Mouse (Mus musculus) WW6 (cell line): Measurements from ENCODE around the gene Morn5.

Experiments used
- DNase-seq: peaks from one replicate; pipeline ENCODE4 v3.0.0-alpha.2; 2013; ENCODE audit warnings: low read depth, low spot score

Morn5 gene

DNA sequence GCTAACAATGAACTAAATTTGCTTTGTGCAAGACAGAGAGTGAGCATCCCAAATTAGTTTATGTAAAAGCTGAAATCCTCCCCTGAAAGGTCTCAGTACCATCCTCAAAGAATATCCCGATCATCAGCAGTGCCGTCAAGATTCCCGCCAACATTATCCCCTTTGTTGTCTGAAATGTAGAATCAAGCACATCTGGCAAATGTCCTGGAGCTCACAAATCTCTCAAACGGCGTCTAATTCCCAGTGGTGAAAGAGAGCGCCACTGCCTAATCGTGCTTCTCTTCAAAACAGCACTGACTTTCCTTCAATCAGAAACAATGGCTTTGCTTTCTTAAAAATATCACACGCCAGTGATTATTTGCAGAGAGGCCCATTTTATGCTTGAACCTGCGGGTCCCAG, 17.9 kb downstream of the Morn5 start:
- no peak for DNase-seq

DNA sequence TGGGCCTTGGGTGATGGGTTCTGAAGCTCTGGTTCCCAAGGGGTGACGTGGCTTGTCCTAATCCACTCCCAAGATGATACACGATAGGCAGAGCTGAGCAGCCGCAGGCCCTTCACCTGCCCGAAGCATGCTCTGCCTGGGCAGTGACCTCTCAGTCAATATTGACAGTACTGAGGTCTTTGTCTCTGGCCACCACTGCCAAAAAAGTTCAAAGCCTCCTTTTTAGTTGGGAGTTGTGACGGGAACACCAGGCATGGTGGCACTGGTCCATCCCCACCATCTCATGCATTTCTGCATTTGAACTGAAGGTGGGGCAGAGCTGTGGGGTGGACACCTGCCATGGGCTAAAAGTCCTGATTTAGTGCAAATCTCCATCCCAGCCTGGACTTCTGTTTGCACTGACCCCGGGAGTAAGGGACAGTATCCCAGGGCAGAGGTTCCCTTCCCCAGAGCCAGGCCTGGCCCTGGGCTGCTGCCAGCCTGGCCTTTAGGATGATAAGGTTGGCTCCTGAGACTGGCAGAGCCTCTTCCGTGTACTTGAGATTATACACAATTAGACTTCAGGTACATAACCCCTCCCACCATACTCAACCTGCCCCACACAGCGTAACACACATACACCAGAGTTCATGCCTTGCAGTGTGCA, 22.5 kb downstream of the Morn5 start:
- DNase-seq: no peak

DNA sequence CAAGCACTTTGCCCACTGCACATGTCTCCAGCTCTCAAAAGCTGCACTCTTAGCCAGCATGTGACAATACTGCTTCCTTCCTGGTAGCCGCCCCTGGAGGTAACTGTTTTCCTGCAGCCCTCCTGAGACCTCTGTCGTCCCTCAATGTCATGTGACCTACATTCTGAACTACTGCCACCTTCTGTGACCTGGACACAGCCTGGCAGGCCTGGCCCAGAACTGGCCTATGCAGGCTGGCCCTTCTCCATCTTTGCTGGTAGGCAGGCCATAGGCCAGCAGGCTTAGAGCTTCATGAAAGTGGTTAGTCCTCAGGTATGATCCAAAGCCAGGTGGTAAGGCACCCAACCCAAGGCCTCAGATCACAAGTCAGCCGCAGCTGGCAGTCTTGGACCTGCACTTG, 24.5 kb downstream of the Morn5 start:
- DNase-seq: no peak

DNA sequence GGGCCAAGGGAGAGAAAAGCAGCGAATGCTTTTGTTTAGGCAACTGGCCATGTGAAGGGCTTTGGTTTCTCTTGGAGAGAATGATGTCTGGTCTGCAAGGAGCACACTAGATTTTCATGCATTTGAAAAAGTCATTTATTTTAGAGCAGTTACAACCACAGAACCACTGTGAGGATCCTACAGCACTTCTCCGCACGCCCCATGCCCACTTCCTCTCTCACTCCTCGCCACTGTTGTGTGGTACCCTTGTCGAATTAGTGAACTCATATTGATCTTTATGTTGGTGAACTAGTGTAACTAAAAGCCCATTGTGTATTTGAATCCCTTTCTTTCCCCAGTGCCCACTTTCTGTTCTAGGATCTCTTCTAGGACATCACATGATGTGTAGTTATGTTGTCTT, 26.0 kb downstream of the Morn5 start:
- DNase-seq: no peak

GRCm38 (mm10) chr2:36077160-36077761, 28.0 kb downstream of the Morn5 start:
- DNase-seq: no peak

DNA sequence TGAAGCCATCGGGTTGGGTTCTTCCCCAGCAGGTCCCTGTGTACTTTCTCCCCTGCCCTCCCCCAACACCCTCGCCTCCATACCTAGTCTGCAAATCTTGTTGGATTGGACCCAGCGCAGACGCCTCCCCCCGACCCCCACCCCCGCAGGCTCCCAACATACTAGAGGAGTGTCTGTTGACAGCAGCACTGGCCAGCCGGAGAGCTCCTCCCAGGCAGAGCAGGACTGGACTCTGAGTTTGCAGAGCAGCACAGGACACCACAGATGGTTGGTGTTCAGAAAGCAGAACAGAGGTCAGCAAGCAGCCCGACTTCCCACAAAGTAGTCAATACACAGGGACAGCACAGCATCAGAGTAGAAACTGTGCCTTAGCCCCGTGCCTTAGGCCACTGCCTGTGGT, 32.2 kb downstream of the Morn5 start:
- no peak for DNase-seq

DNA sequence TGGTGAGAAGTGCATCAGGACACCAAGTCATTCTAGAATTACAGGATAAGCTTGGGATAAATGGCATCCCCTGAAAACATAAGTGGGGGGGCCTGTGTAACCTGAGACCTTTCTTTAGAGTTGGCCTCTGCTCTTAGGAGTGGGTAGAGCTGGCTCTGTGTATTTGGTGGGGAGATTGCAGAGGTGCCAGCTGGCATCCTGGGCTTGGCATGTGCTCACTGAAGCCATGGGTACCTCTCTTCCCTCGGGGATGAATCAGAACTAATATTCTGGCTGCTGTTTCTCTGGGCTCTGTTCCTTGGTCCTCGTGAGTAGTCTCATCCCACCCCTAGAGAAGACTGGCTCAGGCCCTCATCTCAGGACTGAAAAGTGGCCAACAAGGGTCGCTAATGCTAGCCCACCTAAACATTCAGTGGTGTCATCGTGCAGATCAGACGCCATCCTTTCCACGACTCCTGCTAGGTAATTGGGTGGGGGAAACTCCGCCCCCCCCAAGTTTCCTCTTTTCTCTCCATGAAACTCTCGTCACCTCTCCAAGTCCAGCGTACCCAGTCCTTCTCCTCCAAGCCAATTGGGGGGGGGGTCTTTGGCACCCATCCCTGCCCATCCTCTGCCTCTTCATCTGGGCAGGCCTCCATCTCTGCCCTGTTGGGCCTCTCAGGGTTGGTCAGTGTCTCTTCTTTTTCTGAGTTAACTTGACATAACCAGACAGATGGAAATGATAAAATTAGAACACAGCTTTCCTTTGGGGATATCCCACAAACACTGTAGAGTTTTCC, 33.7 kb downstream of the Morn5 start:
- no peak for DNase-seq

- no peak for DNase-seq
Observed at GRCm38 (mm10) chr2:36085041-36085440, 35.8 kb downstream of the Morn5 start.

DNA sequence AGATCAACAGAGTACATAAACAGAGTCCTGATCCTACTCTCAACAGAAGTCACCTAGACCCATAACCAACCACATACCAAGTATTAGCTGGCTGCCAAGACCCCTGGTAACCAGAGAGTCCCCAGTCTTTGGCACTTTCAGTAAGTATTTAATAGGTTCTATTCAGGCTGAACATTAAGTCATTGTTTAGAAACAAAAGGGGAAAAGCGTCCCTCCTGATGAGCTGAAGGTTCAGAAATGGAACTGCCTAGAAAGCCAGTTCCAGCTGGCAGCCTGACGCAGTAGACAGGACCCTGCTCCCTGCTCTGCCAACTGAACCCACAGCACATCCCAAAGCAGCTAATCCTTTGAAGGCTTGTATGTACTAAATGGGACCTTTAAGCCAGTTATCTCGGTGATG, 39.9 kb downstream of the Morn5 start:
- DNase-seq: no peak

- peak; percentile 92 for DNase-seq
Observed at GRCm38 (mm10) chr2:36090853-36091741, 41.8 kb downstream of the Morn5 start.

DNA sequence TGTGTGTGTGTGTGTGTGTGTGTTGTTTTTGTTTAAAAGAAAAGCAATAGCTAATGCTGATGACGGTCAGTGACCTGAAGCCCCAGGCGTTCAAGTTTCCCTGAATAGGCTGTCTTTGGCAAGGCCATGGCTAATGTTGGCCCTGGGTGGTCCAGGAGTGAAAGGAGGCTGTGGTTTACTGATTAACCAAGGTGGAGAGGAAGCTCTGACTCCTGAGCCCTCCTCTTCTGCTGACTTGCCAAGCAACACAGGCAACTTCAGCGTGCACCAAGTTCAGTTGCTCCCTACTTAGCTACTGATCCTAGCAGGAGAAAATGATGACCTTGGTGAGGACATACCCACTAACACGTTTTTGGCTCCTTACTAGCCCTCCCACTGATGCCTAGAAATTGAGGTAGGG, 43.5 kb downstream of the Morn5 start:
- no peak for DNase-seq

GRCm38 (mm10) chr2:36093301-36093700, 44.0 kb downstream of the Morn5 start:
- no peak for DNase-seq

GRCm38 (mm10) chr2:36093914-36094475, 44.7 kb downstream of the Morn5 start:
- DNase-seq: no peak

- DNase-seq: no peak
Observed at GRCm38 (mm10) chr2:36097129-36097815, 48.0 kb downstream of the Morn5 start.

- DNase-seq: no peak
Observed at GRCm38 (mm10) chr2:36098021-36098420, 48.8 kb downstream of the Morn5 start.

DNA sequence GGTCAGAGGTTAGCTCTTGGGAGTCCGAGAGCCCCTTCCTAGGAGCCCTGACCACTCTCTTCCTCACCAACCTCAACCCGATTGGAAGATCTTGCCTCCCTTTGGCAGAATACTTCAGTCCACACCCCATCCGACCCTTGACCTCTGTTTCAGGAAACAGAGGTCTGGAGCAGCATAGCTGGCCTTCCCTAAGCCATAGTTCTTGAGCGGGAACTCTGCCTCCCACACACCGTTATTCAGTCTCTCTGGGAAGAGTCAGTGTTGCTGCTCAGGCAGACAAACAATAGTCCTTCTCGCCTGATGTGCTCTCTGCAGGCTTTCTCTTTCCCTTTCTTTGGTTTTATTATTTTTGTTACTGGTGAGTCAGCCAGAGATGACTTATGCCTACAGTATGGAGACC, 50.5 kb downstream of the Morn5 start:
- no peak for DNase-seq

DNA sequence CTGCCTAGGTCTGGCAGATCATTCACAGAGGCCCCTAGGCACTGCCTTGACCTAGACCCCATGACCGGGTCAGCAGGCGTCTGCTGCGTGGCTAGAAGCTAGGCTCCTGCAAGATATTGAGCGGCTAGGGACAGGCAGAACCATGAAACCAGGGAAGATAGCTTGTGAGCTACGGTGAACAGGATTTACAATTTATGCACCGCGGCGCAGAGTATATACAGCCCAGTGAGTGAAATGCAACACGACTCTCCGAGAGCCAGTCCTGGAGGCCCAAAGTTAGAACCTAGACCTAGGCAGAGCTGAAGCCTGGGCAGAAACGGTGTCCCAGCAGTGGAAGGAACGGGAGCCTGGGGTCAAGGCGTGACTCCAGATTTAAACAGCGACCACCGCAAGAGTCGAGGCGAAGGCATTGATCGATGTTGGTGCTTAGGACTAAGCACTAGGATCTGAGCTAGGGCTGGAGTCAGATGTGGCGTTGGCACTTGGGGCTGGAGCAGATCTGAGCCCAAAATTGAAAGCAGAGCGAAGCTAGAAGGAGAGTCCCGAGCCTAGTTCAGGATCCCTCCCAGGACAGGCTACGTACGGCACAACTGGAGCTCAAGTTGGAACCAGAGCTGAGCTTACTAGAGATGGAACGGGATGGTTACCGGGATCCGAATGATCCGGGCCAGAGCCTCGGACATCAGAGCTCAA, 52.8 kb downstream of the Morn5 start:
- no peak for DNase-seq

DNA sequence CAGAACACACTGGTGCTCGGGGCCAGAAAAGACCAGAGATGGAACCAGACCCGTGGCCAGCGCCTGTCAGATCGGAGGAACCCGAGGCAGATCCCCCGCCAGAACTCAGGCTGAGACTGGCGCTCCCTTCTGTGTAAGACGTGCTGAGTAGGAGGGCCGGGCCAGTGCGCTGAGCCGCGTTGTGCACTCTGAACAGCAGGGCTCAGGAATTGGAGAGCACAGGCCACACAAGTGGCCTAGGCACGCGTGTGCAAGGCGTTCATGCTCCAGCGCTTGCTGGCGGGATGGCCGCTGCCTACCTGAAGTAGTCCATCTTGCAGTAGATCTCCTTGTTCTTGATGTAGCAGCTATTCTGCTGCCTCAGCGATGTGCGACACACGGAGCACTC, 53.3 kb downstream of the Morn5 start:
- no peak for DNase-seq

- no peak for DNase-seq
Observed at GRCm38 (mm10) chr2:36103069-36103554, 53.9 kb downstream of the Morn5 start.
